Mouse (Mus musculus) bone marrow, adult 2 months (tissue): Measurements from ENCODE around the gene Efr3b.

Experiments used
- CTCF ChIP-seq: fragments of 200-500 bp; IDR thresholded peaks from 2 replicates; pipeline ENCODE4 v1.5.1; 2011; ENCODE audit warnings: low read length, control low read depth; ENCODE audit not compliant: control insufficient read depth, insufficient read depth
- POLR2A ChIP-seq: fragments of 200-500 bp; IDR thresholded peaks from 2 replicates; pipeline ENCODE4 v1.6.1; 2011; ENCODE audit warnings: low read depth, mild to moderate bottlenecking, control low read depth, low read length, borderline replicate concordance; ENCODE audit not compliant: control insufficient read depth

- TF ChIP-seq CTCF (no peak), POLR2A (no peak)
Measured at GRCm38 (mm10) chr12:4059683-4060082, 21.0 kb upstream of the Efr3b start.
